Mouse (Mus musculus) megakaryocyte, embryonic 14.5 days (primary cell): Measurements from ENCODE around the gene Htr2a.

Experiments used
- FLI1 ChIP-seq: IDR thresholded peaks from 2 replicates; pipeline ENCODE4 v1.6.1; 2012; ENCODE audit warnings: low read length, inconsistent platforms, mixed read lengths
- GATA1 ChIP-seq: IDR thresholded peaks from 3 replicates; pipeline ENCODE4 v1.6.1; 2012; ENCODE audit warnings: mixed read lengths, low read length, inconsistent platforms, borderline replicate concordance

- TF ChIP-seq FLI1 (no peak), GATA1 (no peak)
Observed at GRCm38 (mm10) chr14:74611326-74611725, 29.3 kb upstream of the Htr2a start.
